Mouse (Mus musculus): ENCODE measurements around the gene Cux2. TPM values are rescaled to one million over a fixed set of nuclear protein-coding genes. Genes with fewer than 3 reads are reported as not detected.
A peak's percentile ranks its signal among the peaks of the same experiment; 100 is the strongest.

Gene Cux2
- total and polyA plus RNA-seq, 3 experiments, result 0.17 TPM; not detected in 2

DNA sequence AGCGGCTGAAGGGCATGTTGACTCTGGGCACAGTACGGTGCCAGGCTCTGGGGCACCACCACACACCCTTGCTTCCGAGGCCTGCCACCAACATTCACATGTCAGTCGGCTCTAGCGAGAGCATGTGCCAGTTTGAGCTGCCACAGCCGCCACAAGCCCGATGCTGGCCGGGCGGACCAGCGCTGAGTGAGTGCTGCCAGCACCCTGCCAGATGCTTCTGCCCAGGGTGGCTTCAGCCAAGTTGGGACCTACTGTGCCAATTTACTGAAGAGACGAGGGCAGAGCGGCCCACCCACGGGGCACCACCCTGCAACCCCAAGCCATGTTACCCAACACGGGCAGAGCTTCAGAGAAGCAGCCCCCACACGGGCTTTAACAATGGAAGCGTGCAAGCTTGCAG lies 49.5 kb downstream of the Cux2 start:
- Histone ChIP-seq H3K4me1 (ENCODE audit: control insufficient read depth in 1 of 2, insufficient read depth in 2 of 2) (peaks cover 4 to 12% of the 10 kb centered on the region in 2 experiments), H3K9me3 (replicated peaks; ENCODE audit: low read length) (peaks cover 1% of the 10 kb centered on the region), H3K4me2 (ENCODE audit: insufficient read depth, low read depth, poor library complexity, severe bottlenecking) (no peak overlapping the region), H3K27ac (ENCODE audit: insufficient read depth, low read depth) (no peak overlapping the region), H3K9ac (ENCODE audit: insufficient read depth, low read depth) (no peak overlapping the region), H3K36me3 (replicated peaks in 1 of 2; ENCODE audit: control insufficient read depth in 1 of 2, insufficient read depth in 1 of 2, low read length in 1 of 2) (no peaks in the 10 kb centered on the region), H3K4me3 (replicated peaks in 1 of 3; ENCODE audit: low read depth in 2 of 3, low read length in 2 of 3, poor library complexity in 1 of 3) (no peak overlapping the region), H3K79me2 (replicated peaks; ENCODE audit: control insufficient read depth, extremely low read depth, insufficient read depth, poor library complexity, severe bottlenecking) (no peaks in the 10 kb centered on the region), H3K27me3 (replicated peaks) (peaks cover 83% of the 10 kb centered on the region)
- TF ChIP-seq PAX5 (IDR thresholded peaks at IDR 0.05; ENCODE audit: low read length) (no peak), SMC3 (IDR thresholded peaks at IDR 0.05; ENCODE audit: low read depth, low read length) (no peak), IRF4 (IDR thresholded peaks at IDR 0.05; ENCODE audit: low read depth, low read length) (no peak), CTCF (conservative IDR thresholded peaks at IDR 0.05 in 1 of 2, IDR thresholded peaks at IDR 0.05 in 1 of 2; ENCODE audit: low read depth in 2 of 2, low read length in 2 of 2) (no peak), NRF1 (IDR thresholded peaks at IDR 0.05; ENCODE audit: low read depth, low read length) (no peak), JUN (IDR thresholded peaks at IDR 0.05; ENCODE audit: insufficient read depth, low read depth, low read length) (no peak), KAT2A (IDR thresholded peaks at IDR 0.05; ENCODE audit: insufficient replicate concordance, low read length) (no peak), CHD1 (IDR thresholded peaks at IDR 0.05; ENCODE audit: low read depth, low read length) (no peak)
- no peak for DNase-seq (ENCODE audit: extremely low read depth)
- dilution Hi-C loops (cut with MboI; ENCODE audit: extremely low pct_ligation_motif_present, extremely low pct_unique_long_range_greater_than_20kb, low sequenced_read_pairs), result no loop called here
- in situ Hi-C loops (cut with MboI; ENCODE audit: low pct_ligation_motif_present, low pct_unique_long_range_greater_than_20kb, low sequenced_read_pairs), result loop anchor here (10.0 kb wide), 1 partner anchor 136 kb away; no protein-coding TSS in a partner anchor

DNA sequence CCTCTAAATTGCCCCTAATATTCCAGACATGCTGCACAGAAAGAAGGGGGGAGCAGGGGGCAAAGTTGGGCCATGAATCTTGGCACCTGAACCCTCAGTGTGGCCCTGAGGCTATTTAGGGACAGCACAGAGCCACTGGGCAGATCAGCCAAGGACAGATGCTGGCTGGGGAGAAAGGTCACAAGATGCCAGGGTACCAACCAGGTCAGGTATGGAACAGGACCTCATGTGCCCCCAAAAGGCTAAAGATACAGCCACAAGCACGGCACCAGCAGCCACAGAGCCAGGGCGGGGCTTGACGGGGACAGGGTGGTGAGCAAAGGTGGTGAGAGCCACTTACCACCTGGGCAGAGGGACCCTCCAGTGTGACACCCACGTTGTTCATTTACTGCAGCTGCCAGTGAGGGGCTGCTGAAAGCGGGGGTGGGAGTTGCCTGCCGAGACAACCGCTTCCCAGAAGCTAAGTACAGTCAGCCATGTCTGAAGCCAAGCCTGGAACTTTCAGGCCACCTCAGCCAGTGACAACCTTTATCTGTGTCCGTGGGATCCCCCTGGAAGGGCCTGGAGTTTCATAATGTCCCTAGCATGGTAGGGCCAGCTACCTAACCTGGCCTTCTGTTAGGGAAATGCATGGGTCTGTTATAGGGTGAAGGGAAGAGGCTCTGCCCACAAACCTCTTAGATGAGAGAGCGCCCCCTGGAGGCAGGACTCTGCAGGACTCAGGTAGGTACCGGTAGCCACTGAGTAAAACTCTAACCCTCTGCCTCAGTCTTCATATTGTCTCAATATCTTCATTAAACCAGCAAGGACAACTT lies 50.7 kb downstream of the Cux2 start:
- H3K4me1 ChIP-seq (ENCODE audit: control insufficient read depth in 1 of 2, insufficient read depth in 2 of 2), result peaks cover 4 to 12% of the 10 kb centered on the region in 2 experiments
- no peaks in the 10 kb centered on the region for H3K9me3 ChIP-seq (replicated peaks; ENCODE audit: low read length)
- H3K36me3 ChIP-seq (replicated peaks in 1 of 2; ENCODE audit: control insufficient read depth in 1 of 2, insufficient read depth in 1 of 2, low read length in 1 of 2), result no peaks in the 10 kb centered on the region
- H3K4me2 ChIP-seq (ENCODE audit: insufficient read depth, low read depth, poor library complexity, severe bottlenecking), result no peak overlapping the region
- peaks cover 85% of the 10 kb centered on the region for H3K27me3 ChIP-seq (replicated peaks)
- in situ Hi-C loops (cut with MboI; ENCODE audit: low pct_ligation_motif_present, low pct_unique_long_range_greater_than_20kb, low sequenced_read_pairs), result loop anchor here (10.0 kb wide), 1 partner anchor 54 kb away; no protein-coding TSS in a partner anchor
- no peak overlapping the region for H3K27ac ChIP-seq (ENCODE audit: insufficient read depth, low read depth)
- H3K9ac ChIP-seq (ENCODE audit: insufficient read depth, low read depth), result no peak overlapping the region
- H3K4me3 ChIP-seq (replicated peaks in 1 of 3; ENCODE audit: low read depth in 2 of 3, low read length in 2 of 3, poor library complexity in 1 of 3), result no peak overlapping the region
- DNase-seq (ENCODE audit: extremely low read depth), result peak; percentile 62
- TF ChIP-seq SMC3 (IDR thresholded peaks at IDR 0.05; ENCODE audit: low read depth, low read length) (peak; percentile 69), CTCF (conservative IDR thresholded peaks at IDR 0.05 in 1 of 2, IDR thresholded peaks at IDR 0.05 in 1 of 2; ENCODE audit: low read depth in 2 of 2, low read length in 2 of 2) (peak; percentile 78 to 89), MAX (IDR thresholded peaks at IDR 0.05; ENCODE audit: low read length) (no peak), JUND (conservative IDR thresholded peaks at IDR 0.05; ENCODE audit: low read depth, low read length) (no peak), RAD21 (IDR thresholded peaks at IDR 0.05; ENCODE audit: low read depth, low read length) (peak; percentile 41)
- H3K79me2 ChIP-seq (replicated peaks; ENCODE audit: control insufficient read depth, extremely low read depth, insufficient read depth, poor library complexity, severe bottlenecking), result no peaks in the 10 kb centered on the region
- dilution Hi-C loops (cut with MboI; ENCODE audit: extremely low pct_ligation_motif_present, extremely low pct_unique_long_range_greater_than_20kb, low sequenced_read_pairs), result no loop called here

DNA sequence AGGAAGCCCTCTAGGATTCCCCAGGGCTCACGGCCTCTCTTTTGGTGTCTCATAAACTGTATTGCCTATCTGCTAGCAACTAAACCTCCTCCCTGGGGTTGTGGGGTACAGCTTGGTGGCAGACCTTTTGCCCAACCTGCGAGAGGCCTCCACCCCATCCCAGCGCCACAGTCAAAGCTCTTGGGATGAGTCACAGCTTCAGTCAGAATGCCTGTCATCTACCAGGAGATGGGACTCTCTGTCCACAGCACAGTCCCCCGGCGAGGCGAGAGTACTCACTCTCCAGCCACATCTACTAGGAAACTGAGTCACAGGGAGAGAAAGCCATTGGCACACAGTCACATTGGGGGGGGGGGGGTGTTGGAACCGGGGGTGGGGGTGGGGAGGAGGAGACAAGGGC lies 51.6 kb downstream of the Cux2 start:
- DNase-seq (ENCODE audit: extremely low read depth), result no peak
- Histone ChIP-seq H3K9me3 (replicated peaks; ENCODE audit: low read length) (no peaks in the 10 kb centered on the region), H3K4me1 (ENCODE audit: control insufficient read depth in 1 of 2, insufficient read depth in 2 of 2) (peaks cover 4 to 12% of the 10 kb centered on the region in 2 experiments), H3K27ac (ENCODE audit: insufficient read depth, low read depth) (no peak overlapping the region), H3K36me3 (replicated peaks in 1 of 2; ENCODE audit: control insufficient read depth in 1 of 2, insufficient read depth in 1 of 2, low read length in 1 of 2) (no peaks in the 10 kb centered on the region), H3K27me3 (replicated peaks) (peaks cover 82% of the 10 kb centered on the region), H3K4me2 (ENCODE audit: insufficient read depth, low read depth, poor library complexity, severe bottlenecking) (no peak overlapping the region), H3K9ac (ENCODE audit: insufficient read depth, low read depth) (no peak overlapping the region), H3K4me3 (replicated peaks in 1 of 3; ENCODE audit: low read depth in 2 of 3, low read length in 2 of 3, poor library complexity in 1 of 3) (no peak overlapping the region), H3K79me2 (replicated peaks; ENCODE audit: control insufficient read depth, extremely low read depth, insufficient read depth, poor library complexity, severe bottlenecking) (no peaks in the 10 kb centered on the region)
- in situ Hi-C loops (cut with MboI; ENCODE audit: low pct_ligation_motif_present, low pct_unique_long_range_greater_than_20kb, low sequenced_read_pairs) (loop anchor here (10.0 kb wide), 1 partner anchor 53 kb away; no protein-coding TSS in a partner anchor), dilution Hi-C loops (cut with MboI; ENCODE audit: extremely low pct_ligation_motif_present, extremely low pct_unique_long_range_greater_than_20kb, low sequenced_read_pairs) (no loop called here)
- TF ChIP-seq JUND (conservative IDR thresholded peaks at IDR 0.05; ENCODE audit: low read depth, low read length) (no peak), SMC3 (IDR thresholded peaks at IDR 0.05; ENCODE audit: low read depth, low read length) (no peak), GABPA (IDR thresholded peaks at IDR 0.05; ENCODE audit: insufficient replicate concordance, low read depth, low read length) (no peak), TBP (conservative IDR thresholded peaks at IDR 0.05; ENCODE audit: low read depth, low read length) (no peak), USF2 (conservative IDR thresholded peaks at IDR 0.05; ENCODE audit: low read depth, low read length) (no peak), ZC3H11A (IDR thresholded peaks at IDR 0.05; ENCODE audit: low read depth, low read length) (no peak), MAZ (IDR thresholded peaks at IDR 0.05; ENCODE audit: low read depth, low read length) (no peak), MXI1 (IDR thresholded peaks at IDR 0.05; ENCODE audit: low read depth, low read length) (no peak), CHD1 (IDR thresholded peaks at IDR 0.05; ENCODE audit: low read depth, low read length) (no peak), E2F4 (IDR thresholded peaks at IDR 0.05; ENCODE audit: insufficient replicate concordance, low read depth, low read length) (no peak), RAD21 (IDR thresholded peaks at IDR 0.05; ENCODE audit: low read depth, low read length) (no peak)
